Mouse (Mus musculus) C2C12 (cell line): ENCODE results near the gene Ube2m.

Source experiments
- CEBPB ChIP-seq: IDR thresholded peaks from one replicate; pipeline ENCODE4 v1.6.1; 2011; ENCODE audit warnings: low read depth, mild to moderate bottlenecking, control low read depth, moderate library complexity
- CTCF ChIP-seq: IDR thresholded peaks from one replicate; pipeline ENCODE4 v1.5.1; 2011; ENCODE audit not compliant: control insufficient read depth, insufficient read depth, insufficient read length
- FOSL1 ChIP-seq: IDR thresholded peaks from one replicate; pipeline ENCODE4 v1.8.0; 2011; ENCODE audit warnings: mild to moderate bottlenecking, low read length; ENCODE audit not compliant: poor library complexity, insufficient read depth, severe bottlenecking
- MAX ChIP-seq: IDR thresholded peaks from one replicate; pipeline ENCODE4 v1.6.1; 2011; ENCODE audit warnings: mild to moderate bottlenecking, control low read depth
- MYOG ChIP-seq: IDR thresholded peaks from one replicate; pipeline ENCODE4 v1.6.1; 2011; ENCODE audit not compliant: control insufficient read depth, insufficient read length; ENCODE audit errors: extremely low read depth
- USF1 ChIP-seq: IDR thresholded peaks from one replicate; pipeline ENCODE4 v1.6.1; 2011; ENCODE audit warnings: low read depth, mild to moderate bottlenecking, control low read depth, moderate library complexity

- TF ChIP-seq CTCF (no peak), USF1 (no peak), CEBPB (no peak), MYOG (no peak), MAX (no peak), FOSL1 (no peak)
These were observed 32.1 kb downstream of the Ube2m start for GRCm38 (mm10) chr7:13006011-13006410.
